8 mouse cellular contexts compared by ENCODE assay signal in genomic region chr1:158653808-158654520, GRCm38 (mm10).
DNase-seq lines count a peak whose midpoint lies in the region; ATAC-seq and TF ChIP-seq lines count a peak whose summit lies in the region.
"Had no signal": no experiment of that assay in that cellular context is flagged by ENCODE, and none has a peak within 500 bp of the region (broad histone marks: within the 10 kb centered on the region; RNA-seq: fewer than 3 reads in every experiment).

No protein-coding gene starts in this region.

- H3K36me3 ChIP-seq in forebrain, embryonic 11.5 days (ENCODE audit: control insufficient read depth, insufficient read depth, low read length): no peaks in the 10 kb centered on the region
- no peaks in the 10 kb centered on the region for H3K36me3 ChIP-seq in stomach, postnatal 0 days (ENCODE audit: control insufficient read depth, insufficient read depth, low read length)
- H3K36me3 ChIP-seq: heart, embryonic 13.5 days had no signal

- WGBS in forebrain, embryonic 11.5 days: 29% methylated on average over 4 of the region's 4 CpGs
- 37% methylated on average over 4 of the region's 4 CpGs for whole genome bisulfite sequencing in stomach, postnatal 0 days

- peak; percentile 73; the same call in 1 of the 2 replicates for ATAC-seq in forebrain, embryonic 11.5 days (replicated peaks; ENCODE audit: low FRiP score)
- ATAC-seq in stomach, postnatal 0 days (ENCODE audit: low FRiP score, low TSS enrichment): no peak

- H3K9ac ChIP-seq in forebrain, embryonic 11.5 days (ENCODE audit: low read length): no peak overlapping the region
- H3K9ac ChIP-seq in stomach, postnatal 0 days (ENCODE audit: low read length): no peak overlapping the region
- H3K9ac ChIP-seq: heart, embryonic 13.5 days had no signal

- no peaks in the 10 kb centered on the region for H3K27me3 ChIP-seq in forebrain, embryonic 11.5 days (ENCODE audit: control insufficient read depth, insufficient read depth, low read length)
- H3K27me3 ChIP-seq in stomach, postnatal 0 days (ENCODE audit: control insufficient read depth, insufficient read depth, low read length): no peaks in the 10 kb centered on the region
- H3K27me3 ChIP-seq: heart, embryonic 13.5 days had no signal

- DNase-seq in urinary bladder, postnatal 14 days (ENCODE audit: low spot score): peak; percentile 10
- DNase-seq in urinary bladder, postnatal 36 days (ENCODE audit: low spot score in 2 of 2): no peak
- peak; percentile 8 for DNase-seq in c-Kit-positive CD71-positive TER-119-negative erythroid progenitor cells, embryonic 14.5 days (ENCODE audit: low read depth)
- peak; percentile 56 for DNase-seq in forebrain, embryonic 11.5 days (ENCODE audit: low spot score)
- peak; percentile 18 for DNase-seq in kidney, adult 18-20 months
- DNase-seq in lung, postnatal 10 days: peak; percentile 50
- DNase-seq in stomach, postnatal 0 days (ENCODE audit: low spot score): peak; percentile 16

- no peaks in the 10 kb centered on the region for H3K9me3 ChIP-seq in forebrain, embryonic 11.5 days (ENCODE audit: control insufficient read depth, low read length)
- H3K9me3 ChIP-seq in stomach, postnatal 0 days (ENCODE audit: control insufficient read depth, low read length): no peaks in the 10 kb centered on the region
- H3K9me3 ChIP-seq: heart, embryonic 13.5 days had no signal

- no peaks in the 10 kb centered on the region for H3K4me1 ChIP-seq in forebrain, embryonic 11.5 days (replicated peaks; ENCODE audit: control insufficient read depth, insufficient read depth, low read length)
- no peaks in the 10 kb centered on the region for H3K4me1 ChIP-seq in stomach, postnatal 0 days (replicated peaks; ENCODE audit: control insufficient read depth, insufficient read depth)
- H3K4me1 ChIP-seq: heart, embryonic 13.5 days had no signal

- TF ChIP-seq EP300 in stomach, postnatal 0 days (optimal IDR thresholded peaks at IDR 0.05): no peak

- no peak overlapping the region for H3K27ac ChIP-seq in forebrain, embryonic 11.5 days (ENCODE audit: low read depth, low read length)
- no peak overlapping the region for H3K27ac ChIP-seq in stomach, postnatal 0 days (replicated peaks)
- H3K27ac ChIP-seq: heart, embryonic 13.5 days had no signal

- peak; percentile 70 for TF ChIP-seq CTCF in stomach, postnatal 0 days (IDR thresholded peaks at IDR 0.05; ENCODE audit: low read depth)

- H3K4me3 ChIP-seq in forebrain, embryonic 11.5 days (ENCODE audit: low read depth, low read length): no peak overlapping the region
- no peak overlapping the region for H3K4me3 ChIP-seq in stomach, postnatal 0 days (ENCODE audit: low read depth, low read length)
- H3K4me3 ChIP-seq: heart, embryonic 13.5 days had no signal

- H3K4me2 ChIP-seq in forebrain, embryonic 11.5 days (ENCODE audit: low read depth, low read length, severe bottlenecking): no peak overlapping the region
- H3K4me2 ChIP-seq in stomach, postnatal 0 days (replicated peaks; ENCODE audit: low read depth): no peak overlapping the region
- H3K4me2 ChIP-seq: heart, embryonic 13.5 days had no signal

Comparison
In these comparisons a context has a peak if more than half of its experiments do, and no peak if none do; other contexts are left out.
1. DNase-seq: peak in urinary bladder, postnatal 14 days (single experiment), c-Kit-positive CD71-positive TER-119-negative erythroid progenitor cells, embryonic 14.5 days (single experiment), forebrain, embryonic 11.5 days (single experiment), kidney, adult 18-20 months (single experiment), lung, postnatal 10 days (single experiment) and stomach, postnatal 0 days (single experiment); none in urinary bladder, postnatal 36 days (0 of 2).